In the genomic region with DNA sequence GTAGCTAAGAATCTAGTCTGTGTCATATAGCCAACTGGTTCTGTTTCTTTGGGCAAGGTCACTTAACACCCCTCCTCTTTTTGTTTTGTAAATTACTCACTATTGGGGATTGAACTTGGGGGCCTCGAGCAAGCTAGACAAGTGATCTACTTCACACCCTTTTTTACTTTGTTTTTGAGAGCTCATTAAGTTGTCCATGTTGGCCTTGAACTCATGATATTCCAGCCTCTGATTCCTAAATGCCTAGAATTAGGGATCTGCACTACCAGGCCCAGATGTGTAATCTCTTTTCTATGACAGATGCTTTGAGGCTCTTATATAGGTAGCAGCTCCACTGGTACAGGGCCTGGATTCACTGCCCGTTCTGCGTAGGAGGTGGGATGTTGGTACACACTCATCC, we compare ENCODE assay signal across 27 mouse cellular contexts.
"Had no signal": no experiment of that assay in that cellular context is flagged by ENCODE, and none has a peak within 500 bp of the region (broad histone marks: within the 10 kb centered on the region; RNA-seq: fewer than 3 reads in every experiment).

No protein-coding gene starts in this region.

- DNase-seq: cerebellum, adult 9-10 months; cerebellum, adult 9-11 months; cerebellum, postnatal 10 days; cerebellum, postnatal 14 days; cerebellum, postnatal 25 days; cerebellum, postnatal 36 days; embryo, embryonic 11 days; forebrain, postnatal 0 days; gastrocnemius, adult 2 months; gastrocnemius, postnatal 10 days; gastrocnemius, postnatal 14 days; gastrocnemius, postnatal 25 days; gastrocnemius, postnatal 36 days; heart, adult 11 months; heart, adult 18-20 months; heart, adult 2 months had no signal

- H3K4me3 ChIP-seq: embryonic facial prominence, embryonic 10.5 days; embryonic facial prominence, embryonic 12.5 days; embryonic facial prominence, embryonic 13.5 days; embryonic facial prominence, embryonic 15.5 days; erythroblast, embryonic 14.5 days; forebrain, embryonic 10.5 days; forebrain, embryonic 12.5 days; forebrain, embryonic 13.5 days; forebrain, embryonic 15.5 days; gastrocnemius, adult 2 months; heart, adult 2 months had no signal

- H3K9me3 ChIP-seq: embryonic facial prominence, embryonic 10.5 days; embryonic facial prominence, embryonic 12.5 days; embryonic facial prominence, embryonic 15.5 days; forebrain, embryonic 10.5 days; forebrain, embryonic 12.5 days; forebrain, embryonic 13.5 days; forebrain, embryonic 15.5 days had no signal

- ATAC-seq: forebrain, embryonic 13.5 days; forebrain, embryonic 14.5 days; forebrain, embryonic 15.5 days; forebrain, embryonic 16.5 days; forebrain, postnatal 0 days had no signal

- H3K27me3 ChIP-seq: embryonic facial prominence, embryonic 12.5 days; embryonic facial prominence, embryonic 13.5 days; embryonic facial prominence, embryonic 15.5 days; forebrain, embryonic 12.5 days; forebrain, embryonic 13.5 days; forebrain, embryonic 15.5 days had no signal

- H3K4me2 ChIP-seq: embryonic facial prominence, embryonic 12.5 days; embryonic facial prominence, embryonic 13.5 days; embryonic facial prominence, embryonic 15.5 days; forebrain, embryonic 12.5 days; forebrain, embryonic 13.5 days; forebrain, embryonic 15.5 days had no signal

- H3K27ac ChIP-seq: embryonic facial prominence, embryonic 10.5 days; embryonic facial prominence, embryonic 12.5 days; embryonic facial prominence, embryonic 13.5 days; embryonic facial prominence, embryonic 15.5 days; forebrain, embryonic 10.5 days; forebrain, embryonic 12.5 days; forebrain, embryonic 13.5 days; forebrain, embryonic 15.5 days; gastrocnemius, adult 2 months; heart, adult 2 months had no signal

- H3K9ac ChIP-seq: embryonic facial prominence, embryonic 12.5 days; embryonic facial prominence, embryonic 13.5 days; embryonic facial prominence, embryonic 15.5 days; forebrain, embryonic 12.5 days; forebrain, embryonic 13.5 days; forebrain, embryonic 15.5 days; forebrain, postnatal 0 days had no signal

- H3K4me1 ChIP-seq: embryonic facial prominence, embryonic 10.5 days; embryonic facial prominence, embryonic 12.5 days; embryonic facial prominence, embryonic 13.5 days; embryonic facial prominence, embryonic 15.5 days; forebrain, embryonic 10.5 days; forebrain, embryonic 12.5 days; forebrain, embryonic 13.5 days; forebrain, embryonic 15.5 days had no signal
